Mouse (Mus musculus) gonadal fat pad, adult 2 months (tissue): ENCODE data around the gene Ankrd63. TPM values are rescaled to one million over a fixed set of nuclear protein-coding genes. Genes with fewer than 3 reads are reported as not detected.
"Not testable (repeated sequence)": the region's sequence is repeated elsewhere in the genome, so short reads cannot be mapped to it uniquely, and the experiment has no call there.

ENCODE experiments used
- DNase-seq: peaks from one replicate; pipeline ENCODE4 v3.0.0-alpha.2; 2012; ENCODE audit warnings: low read depth
- polyA plus RNA-seq: library from polyadenylated mRNA; depleted of rRNA; stranded (reverse); fragments of >200 nt; gene quantifications from 2 replicates; pipeline ENCODE4 v1.2.3, GENCODE M21; 2012; rRNA removed

Gene Ankrd63
- polyA plus RNA-seq, 1 experiment: 0.01 TPM

DNA sequence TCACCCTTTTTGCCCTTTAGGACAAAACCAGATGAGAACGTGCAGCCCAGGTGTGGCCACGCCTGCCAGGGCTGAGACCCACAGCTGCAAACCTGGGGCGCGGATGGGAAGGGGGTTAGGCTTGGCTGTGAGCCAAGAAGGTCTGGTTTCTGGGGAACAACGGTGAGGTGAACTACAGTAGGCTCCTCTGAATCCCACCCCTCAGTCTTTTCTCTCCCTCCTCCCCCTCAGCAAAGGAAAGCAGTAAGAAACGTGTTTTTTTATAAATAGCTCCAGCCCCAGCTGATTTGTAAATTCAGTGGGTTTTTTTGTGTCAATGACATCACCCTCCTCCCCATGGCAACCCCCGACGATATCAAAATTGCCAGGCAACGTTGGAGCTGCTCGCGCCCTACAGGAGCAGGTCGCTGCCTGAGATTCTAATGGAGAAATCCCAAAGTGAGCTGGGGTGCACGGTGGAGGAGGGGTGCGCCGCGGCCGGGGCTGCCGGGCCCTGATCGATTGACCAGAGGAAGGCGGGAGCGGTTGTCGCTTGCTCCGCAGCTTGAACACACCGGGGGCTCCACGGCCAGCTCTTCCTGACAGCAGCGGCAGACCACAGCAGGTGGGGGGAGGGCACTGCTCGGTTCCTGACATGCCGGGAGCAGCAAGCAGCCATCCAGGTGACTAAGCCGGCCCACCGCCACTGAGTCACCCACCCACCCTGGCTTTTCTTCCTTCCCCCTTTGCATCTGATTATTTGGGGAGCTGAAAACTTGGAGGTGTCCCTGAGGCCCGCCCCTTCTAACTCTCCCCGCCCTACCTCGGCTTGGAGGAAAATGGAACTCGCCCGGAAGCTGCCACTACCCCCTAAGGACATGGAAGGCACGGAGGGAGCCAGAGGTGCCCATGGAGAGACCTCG, 40.6 kb downstream of the Ankrd63 start, which contains the start of gene Pak6:
Pak6 (plus strand) TSS at position 402 of the 902 bp plus-strand sequence.
- DNase-seq: no peak

DNA sequence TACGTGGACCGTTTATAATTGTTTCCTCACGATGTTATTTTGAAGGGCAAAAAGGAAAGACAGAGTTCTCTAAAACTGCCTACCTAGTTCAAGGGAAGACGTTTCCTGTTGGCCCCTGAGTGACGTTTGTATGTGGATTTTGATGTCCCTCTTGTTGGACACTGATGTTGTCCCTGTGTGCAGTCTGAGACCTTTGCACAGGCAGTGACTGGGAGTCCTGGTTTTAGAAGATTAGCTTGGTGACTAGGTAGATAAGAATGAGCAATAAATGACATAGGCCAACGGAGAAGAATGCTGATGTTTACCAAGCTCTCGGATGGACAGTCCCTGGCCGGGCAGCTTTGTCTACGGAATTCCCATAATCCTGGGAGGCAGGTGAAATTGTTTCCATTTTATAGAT, 41.9 kb downstream of the Ankrd63 start:
- no peak for DNase-seq

DNA sequence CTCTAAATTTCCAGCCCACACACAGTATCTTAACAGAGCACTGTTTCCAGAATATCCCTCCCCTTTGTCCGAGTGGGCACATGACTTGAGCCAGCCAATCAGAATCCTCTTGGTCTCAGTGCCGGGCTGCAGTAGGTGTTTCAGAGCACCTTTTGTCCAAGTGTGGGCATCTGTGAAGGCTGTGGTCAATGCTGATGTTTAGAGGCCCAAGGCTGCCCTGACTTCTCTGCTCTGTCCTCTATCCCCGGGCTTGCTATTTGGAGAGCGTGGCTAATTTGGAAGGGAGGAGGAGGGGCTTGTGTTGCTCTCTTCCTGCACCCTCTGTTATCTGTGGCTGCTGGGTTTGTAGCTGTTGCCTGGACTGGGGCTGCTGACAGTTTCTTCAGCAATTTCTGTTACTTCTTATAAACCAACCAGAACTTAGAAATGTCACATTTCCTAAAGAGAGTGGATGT, 43.7 kb downstream of the Ankrd63 start:
- no peak for DNase-seq

DNA sequence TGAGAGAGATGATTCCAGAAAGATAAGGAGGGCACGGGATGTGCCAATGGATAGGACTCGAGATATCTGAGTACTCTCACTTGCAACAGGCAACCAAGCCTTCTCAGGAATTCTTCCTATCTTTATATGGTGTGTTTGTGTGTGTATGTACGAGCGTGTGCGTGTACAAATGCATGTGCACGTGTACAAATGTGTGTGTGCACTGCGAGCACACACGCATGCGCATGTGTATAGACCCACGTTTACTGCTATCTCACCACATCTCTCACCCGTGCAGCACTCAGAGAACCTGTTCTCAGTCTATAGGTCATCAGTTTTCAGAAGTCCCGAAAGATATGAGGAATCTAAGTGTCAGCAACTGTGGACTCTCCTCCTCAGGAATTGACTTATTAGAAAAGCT, 44.3 kb downstream of the Ankrd63 start:
- no peak for DNase-seq

DNA sequence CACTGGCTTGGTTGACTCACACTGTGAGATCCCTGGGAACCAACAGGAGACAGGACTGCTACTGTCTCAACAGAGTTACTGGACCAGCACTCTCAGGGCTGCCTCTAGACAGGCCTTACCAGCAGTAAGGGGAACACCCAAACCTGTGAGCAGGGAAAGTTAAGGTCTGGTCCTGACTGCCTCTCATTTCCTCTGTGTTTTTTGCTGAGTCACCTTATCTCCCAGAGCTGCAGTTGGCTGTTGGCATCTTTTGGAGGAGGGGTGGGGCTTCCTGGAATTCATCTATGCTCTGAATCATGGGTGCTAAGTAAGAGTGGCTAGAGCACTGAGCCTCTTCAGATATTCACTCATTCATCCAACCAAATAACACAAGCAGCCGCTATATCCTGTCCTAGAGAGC, 44.7 kb downstream of the Ankrd63 start:
- no peak for DNase-seq

DNA sequence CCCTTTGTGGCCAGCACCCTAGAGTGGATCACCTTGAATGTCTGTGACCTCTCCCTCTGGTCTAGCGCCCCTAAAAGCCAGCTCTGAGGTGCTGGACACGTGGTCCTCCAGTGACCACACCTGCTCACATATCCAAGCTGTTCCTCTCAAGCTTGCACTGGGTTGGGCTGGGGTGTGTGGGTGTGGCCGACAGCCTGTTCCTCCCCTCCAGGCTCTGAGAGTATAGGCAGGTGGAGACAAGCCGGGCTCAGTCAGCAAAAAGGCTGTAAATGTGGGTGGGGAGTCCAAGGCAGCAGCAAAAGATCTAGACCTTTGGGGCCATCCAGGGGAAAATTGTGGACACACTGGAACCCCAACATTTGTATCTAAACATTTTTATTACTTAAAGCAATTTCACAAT, 45.3 kb downstream of the Ankrd63 start:
- no peak for DNase-seq

DNA sequence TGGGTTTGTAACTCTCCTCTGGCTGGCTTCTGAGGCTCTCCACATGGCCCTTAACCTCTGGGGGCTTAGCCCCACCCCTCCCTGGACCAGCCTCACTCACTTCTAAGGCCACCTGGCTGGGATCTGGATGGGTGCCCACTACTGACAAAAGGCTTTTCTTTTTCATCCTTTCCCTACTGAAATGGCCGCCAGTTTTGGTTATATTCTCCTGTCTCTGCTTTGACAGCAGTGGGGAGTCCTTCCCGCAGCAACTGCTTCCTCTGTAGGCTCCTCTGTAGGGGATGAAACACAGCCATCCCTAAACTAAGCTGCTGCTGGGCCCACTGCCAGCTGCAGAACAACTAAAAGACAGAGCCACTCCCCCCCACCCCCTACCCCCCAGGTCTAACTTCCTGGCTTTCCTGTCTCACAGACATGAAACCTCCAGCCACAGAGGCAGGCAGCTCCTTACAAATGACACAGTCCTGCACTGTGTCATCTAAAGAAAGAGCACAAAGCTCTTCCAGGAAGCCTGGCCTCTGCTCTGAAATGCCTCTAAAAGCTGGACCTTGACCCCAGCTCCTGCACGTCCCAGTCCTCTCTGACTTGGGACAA, 47.0 kb downstream of the Ankrd63 start:
- no peak for DNase-seq

DNA sequence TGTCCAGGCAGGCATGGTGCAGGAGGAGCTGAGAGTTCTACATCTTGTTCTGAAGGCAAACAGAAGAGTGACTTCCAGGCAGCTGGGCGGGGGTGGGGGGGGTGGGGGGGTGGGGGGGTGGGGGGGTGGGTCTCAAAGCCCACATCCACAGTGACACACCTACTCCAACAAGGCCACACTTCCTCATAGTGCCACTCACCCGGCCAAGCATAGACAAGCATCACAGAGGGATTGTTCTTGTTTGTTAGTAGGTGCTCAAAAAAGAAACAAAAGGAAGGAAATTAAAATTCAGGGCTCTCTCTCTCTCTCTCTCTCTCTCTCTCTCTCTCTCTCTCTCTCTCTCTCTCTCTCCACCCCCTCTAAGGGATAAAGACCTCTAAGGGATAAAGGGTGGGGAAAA, 53.1 kb downstream of the Ankrd63 start:
- not testable (repeated sequence) for DNase-seq

Other genes with a start within 250 kb of the Ankrd63 start
- 86.6 and 111 TPM in 2 replicates for gene Srp14, start 224.3 kb downstream of the Ankrd63 start, polyA plus RNA-seq
- gene Bmf, start 154.3 kb downstream of the Ankrd63 start, polyA plus RNA-seq: 15.8 and 19.2 TPM in 2 replicates
- gene Bub1b, start 105.8 kb downstream of the Ankrd63 start, polyA plus RNA-seq: 1.3 and 2.7 TPM in 2 replicates
- gene Pak6, start 40.7 kb downstream of the Ankrd63 start, polyA plus RNA-seq: 1.8 and 2.3 TPM in 2 replicates
- gene Plcb2, start 24.5 kb upstream of the Ankrd63 start, polyA plus RNA-seq: 1.6 and 2.1 TPM in 2 replicates
- 13.7 and 19.1 TPM in 2 replicates for gene Inafm2, start 41.8 kb upstream of the Ankrd63 start, polyA plus RNA-seq
- 9.7 and 14.1 TPM in 2 replicates for gene Ccdc9b, start 58.7 kb upstream of the Ankrd63 start, polyA plus RNA-seq
- 0.60 and 2.3 TPM in 2 replicates for gene Phgr1, start 68.8 kb upstream of the Ankrd63 start, polyA plus RNA-seq
- gene Disp2, start 75.8 kb upstream of the Ankrd63 start, polyA plus RNA-seq: 2.1 and 4.8 TPM in 2 replicates
- gene Knstrn, start 110.0 kb upstream of the Ankrd63 start, polyA plus RNA-seq: 2.0 and 2.8 TPM in 2 replicates
- 109 and 135 TPM in 2 replicates for gene Ivd, start 158.0 kb upstream of the Ankrd63 start, polyA plus RNA-seq
- gene Bahd1, start 196.4 kb upstream of the Ankrd63 start, polyA plus RNA-seq: 22.9 and 29.9 TPM in 2 replicates
- 11.8 and 12.0 TPM in 2 replicates for gene Chst14, start 222.5 kb upstream of the Ankrd63 start, polyA plus RNA-seq